Mouse (Mus musculus) splenic B cell, adult 2 months (primary cell): ENCODE results near the gene Ola1.
A peak's percentile ranks its signal among the peaks of the same experiment; 100 is the strongest.

Experiments used
- DNase-seq: peaks from one replicate; pipeline ENCODE4 v3.0.0-alpha.2; 2011; ENCODE audit warnings: low read depth, low spot score
- H3K27me3 ChIP-seq: 2 replicates; pipeline ENCODE4 v1.6.1; 2012; ENCODE audit warnings: mild to moderate bottlenecking, low read length, moderate library complexity, mixed read lengths; ENCODE audit not compliant: control insufficient read depth, poor library complexity, insufficient read depth, severe bottlenecking
- H3K36me3 ChIP-seq: 2 replicates; pipeline ENCODE4 v1.6.1; 2012; ENCODE audit warnings: mild to moderate bottlenecking, low read length, moderate library complexity, mixed read lengths; ENCODE audit not compliant: control insufficient read depth, poor library complexity, insufficient read depth, severe bottlenecking

Ola1 gene

GRCm38 (mm10) chr2:73066307-73067167, 152.2 kb downstream of the Ola1 start:
- Histone ChIP-seq H3K27me3 (no peaks in the 10 kb centered on the region), H3K36me3 (no peaks in the 10 kb centered on the region)
- DNase-seq, result no peak

GRCm38 (mm10) chr2:73063911-73064619, 154.7 kb downstream of the Ola1 start:
- Histone ChIP-seq H3K36me3 (no peaks in the 10 kb centered on the region), H3K27me3 (no peaks in the 10 kb centered on the region)
- no peak for DNase-seq

- Histone ChIP-seq H3K36me3 (no peaks in the 10 kb centered on the region), H3K27me3 (no peaks in the 10 kb centered on the region)
- no peak for DNase-seq
Observed at GRCm38 (mm10) chr2:73060259-73060585, 158.5 kb downstream of the Ola1 start.

- peak; percentile 78 for DNase-seq
- no peaks in the 10 kb centered on the region for H3K36me3 ChIP-seq
Observed at GRCm38 (mm10) chr2:73059550-73060258, 159.0 kb downstream of the Ola1 start.

GRCm38 (mm10) chr2:73058344-73058743, 160.4 kb downstream of the Ola1 start:
- Histone ChIP-seq H3K36me3 (no peaks in the 10 kb centered on the region), H3K27me3 (no peaks in the 10 kb centered on the region)
- no peak for DNase-seq

More at GRCm38 (mm10) chr2:73059550-73060258, 159.0 kb downstream of the Ola1 start:
- H3K27me3 ChIP-seq, result no peaks in the 10 kb centered on the region

- H3K27me3 ChIP-seq, result no peaks in the 10 kb centered on the region
- DNase-seq, result no peak
Observed at GRCm38 (mm10) chr2:73057589-73057988, 161.1 kb downstream of the Ola1 start.

GRCm38 (mm10) chr2:73056090-73056956, 162.4 kb downstream of the Ola1 start:
- peak; percentile 50 for DNase-seq
- Histone ChIP-seq H3K36me3 (no peaks in the 10 kb centered on the region), H3K27me3 (no peaks in the 10 kb centered on the region)

More at GRCm38 (mm10) chr2:73057589-73057988, 161.1 kb downstream of the Ola1 start:
- no peaks in the 10 kb centered on the region for H3K36me3 ChIP-seq

- no peaks in the 10 kb centered on the region for H3K27me3 ChIP-seq
- DNase-seq, result peak; percentile 92
- no peaks in the 10 kb centered on the region for H3K36me3 ChIP-seq
Observed at GRCm38 (mm10) chr2:73053791-73054490, 164.8 kb downstream of the Ola1 start.

- DNase-seq, result no peak
- H3K27me3 ChIP-seq, result no peaks in the 10 kb centered on the region
Observed at GRCm38 (mm10) chr2:73050401-73050800, 168.3 kb downstream of the Ola1 start.

GRCm38 (mm10) chr2:73049977-73050376, 168.7 kb downstream of the Ola1 start:
- Histone ChIP-seq H3K36me3 (no peaks in the 10 kb centered on the region), H3K27me3 (no peaks in the 10 kb centered on the region)
- DNase-seq, result no peak

More at GRCm38 (mm10) chr2:73050401-73050800, 168.3 kb downstream of the Ola1 start:
- no peaks in the 10 kb centered on the region for H3K36me3 ChIP-seq

- Histone ChIP-seq H3K27me3 (no peaks in the 10 kb centered on the region), H3K36me3 (no peaks in the 10 kb centered on the region)
- no peak for DNase-seq
Observed at GRCm38 (mm10) chr2:73049001-73049684, 169.6 kb downstream of the Ola1 start.

GRCm38 (mm10) chr2:73047061-73047741, 171.5 kb downstream of the Ola1 start:
- H3K27me3 ChIP-seq, result no peaks in the 10 kb centered on the region
- DNase-seq, result no peak
- H3K36me3 ChIP-seq, result no peaks in the 10 kb centered on the region

GRCm38 (mm10) chr2:73046576-73046975, 172.1 kb downstream of the Ola1 start:
- DNase-seq, result no peak
- no peaks in the 10 kb centered on the region for H3K27me3 ChIP-seq

More at GRCm38 (mm10) chr2:73046576-73046975, 172.1 kb downstream of the Ola1 start:
- no peaks in the 10 kb centered on the region for H3K36me3 ChIP-seq
